Mouse (Mus musculus) bone marrow macrophage, adult 2 months (primary cell): ENCODE data around the gene Uaca. TPM values are rescaled to one million over a fixed set of nuclear protein-coding genes. Genes with fewer than 3 reads are reported as not detected.

ENCODE experiments used
- H3K27ac ChIP-seq: 2 replicates; pipeline ENCODE4 v1.5.1; 2012; ENCODE audit warnings: low read depth, low read length; ENCODE audit not compliant: insufficient read depth
- H3K4me1 ChIP-seq: 2 replicates; pipeline ENCODE4 v1.6.1; 2012; ENCODE audit warnings: low read length; ENCODE audit not compliant: control insufficient read depth, insufficient read depth
- H3K4me3 ChIP-seq: 2 replicates; pipeline ENCODE4 v1.5.1; 2012; ENCODE audit warnings: mild to moderate bottlenecking, low read length, moderate library complexity; ENCODE audit not compliant: insufficient read depth
- CTCF ChIP-seq: IDR thresholded peaks from 2 replicates; pipeline ENCODE4 v1.5.1; 2012; ENCODE audit warnings: low read depth, mild to moderate bottlenecking, low read length, moderate library complexity
- POLR2A ChIP-seq: IDR thresholded peaks from 2 replicates; pipeline ENCODE4 v1.6.1; 2012; ENCODE audit warnings: mild to moderate bottlenecking, low read depth, low read length, borderline replicate concordance
- polyA plus RNA-seq: library from polyadenylated mRNA; stranded (reverse); fragments of >200 nt; gene quantifications from 2 replicates; pipeline ENCODE4 v1.2.4, GENCODE M21; 2012; ENCODE audit not compliant: missing spikeins, insufficient read depth, insufficient read length

Uaca gene
- polyA plus RNA-seq, 1 experiment, result 6.0 TPM

DNA sequence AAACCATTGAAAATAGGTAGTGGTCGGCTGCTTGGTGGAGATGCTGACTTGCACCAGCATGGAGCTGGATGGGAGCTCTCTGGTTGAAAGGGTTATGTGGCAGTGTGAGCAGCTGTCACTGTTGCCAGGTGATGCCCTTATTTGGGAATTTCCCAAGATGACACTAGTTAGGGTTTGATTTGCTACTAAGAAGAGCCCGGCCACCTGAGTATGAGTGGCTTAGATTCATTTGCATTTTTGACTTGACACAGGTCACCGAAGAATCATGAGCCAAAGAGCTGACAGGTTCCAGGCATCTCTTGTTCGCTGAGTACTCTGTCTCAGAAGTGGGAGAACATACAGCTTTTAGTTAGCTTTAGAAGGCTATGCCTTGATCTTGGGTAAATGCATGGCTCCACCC is 9.3 kb upstream of the Uaca start:
- peaks cover 5% of the 10 kb centered on the region; the same call in 1 of the 2 replicates for H3K4me1 ChIP-seq
- H3K4me3 ChIP-seq, result no peak overlapping the region
- H3K27ac ChIP-seq, result no peak overlapping the region
- TF ChIP-seq POLR2A (no peak), CTCF (no peak)

- TF ChIP-seq POLR2A (no peak), CTCF (no peak)
- H3K4me1 ChIP-seq, result 0 out of 2 replicates have a peak, but pooled peaks cover 2% of the 10 kb centered on the region
- no peak overlapping the region for H3K4me3 ChIP-seq
- H3K27ac ChIP-seq, result no peak overlapping the region
Measured at GRCm38 (mm10) chr9:60787517-60788110, 6.7 kb upstream of the Uaca start.

GRCm38 (mm10) chr9:60790282-60790681 is 4.1 kb upstream of the Uaca start:
- Histone ChIP-seq H3K4me1 (peaks cover 4% of the 10 kb centered on the region; the same call in 1 of the 2 replicates), H3K27ac (no peak overlapping the region), H3K4me3 (no peak overlapping the region)
- TF ChIP-seq POLR2A (no peak), CTCF (no peak)

DNA sequence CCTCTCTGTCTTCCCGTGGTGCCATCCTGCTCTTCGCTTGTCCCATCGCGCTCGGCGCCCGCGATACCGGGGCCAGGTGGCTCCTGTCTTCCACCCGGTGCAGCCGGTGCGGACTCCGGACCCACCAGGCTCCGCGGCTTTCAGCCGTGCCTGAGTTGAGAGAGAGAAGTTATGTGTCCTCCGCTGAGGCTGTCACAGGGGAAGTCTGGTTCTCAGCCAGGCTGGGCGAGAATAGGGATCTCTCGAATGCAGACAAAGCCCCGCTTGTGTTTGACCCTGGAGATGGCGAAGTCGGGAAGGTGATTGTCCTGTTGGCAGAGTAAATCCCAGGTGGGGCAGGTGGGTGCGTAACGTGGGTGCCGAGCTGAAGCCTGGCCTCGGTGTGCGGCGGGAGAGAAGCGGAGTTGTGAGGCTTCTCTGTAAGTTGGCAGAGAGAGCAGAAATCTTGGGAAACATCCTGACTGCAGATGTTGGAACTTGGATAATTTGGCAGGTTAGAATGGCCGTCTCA is 554 bp downstream of the Uaca start:
- H3K4me3 ChIP-seq, result peak overlapping the region; percentile 88
- H3K4me1 ChIP-seq, result peaks cover 9% of the 10 kb centered on the region
- no peak overlapping the region for H3K27ac ChIP-seq
- TF ChIP-seq CTCF, result no peak
- no peak for TF ChIP-seq POLR2A

DNA sequence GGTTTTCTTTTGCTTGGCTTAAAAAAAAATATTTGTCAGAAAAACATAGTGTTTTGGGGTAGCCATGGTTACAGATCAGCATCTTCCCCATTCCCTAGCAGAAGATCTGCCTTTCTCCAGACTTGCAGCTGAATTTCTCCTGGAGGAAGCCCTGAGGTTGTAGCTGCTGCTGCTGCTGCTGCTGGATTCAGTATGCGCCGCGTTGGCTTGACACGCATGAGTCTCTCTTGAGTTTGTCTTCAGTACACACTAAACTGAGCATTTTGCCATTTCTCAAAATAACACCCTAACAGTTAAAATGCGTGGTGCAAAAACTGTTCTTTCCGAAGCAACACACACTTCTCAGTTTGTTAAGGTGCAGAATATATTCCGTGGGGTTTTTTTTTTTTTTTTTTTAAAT is 1.7 kb downstream of the Uaca start:
- Histone ChIP-seq H3K27ac (no peak overlapping the region), H3K4me3 (no peak overlapping the region), H3K4me1 (peaks cover 9% of the 10 kb centered on the region)
- TF ChIP-seq POLR2A (no peak), CTCF (no peak)

DNA sequence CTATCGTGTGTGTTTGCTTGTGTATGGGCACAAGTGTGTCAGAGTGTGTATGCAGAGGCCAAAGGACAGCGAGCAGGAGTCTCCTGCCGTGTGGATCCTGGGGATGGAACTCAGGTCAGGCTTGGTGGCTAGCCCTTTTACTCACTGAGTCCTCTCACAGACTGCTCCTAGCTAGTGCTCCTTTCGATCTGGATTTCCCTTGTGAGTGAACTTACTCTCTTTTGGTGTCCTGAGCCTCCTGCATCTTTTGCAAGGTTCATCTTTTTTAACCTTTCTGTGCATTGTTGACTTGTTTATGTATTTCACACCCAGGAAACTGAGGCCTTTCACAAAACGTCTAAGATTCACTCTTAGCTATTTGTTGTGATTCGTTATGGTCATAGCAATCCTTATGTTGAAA is 2.8 kb downstream of the Uaca start:
- Histone ChIP-seq H3K4me3 (no peak overlapping the region), H3K27ac (no peak overlapping the region), H3K4me1 (peaks cover 9% of the 10 kb centered on the region)
- TF ChIP-seq CTCF (no peak), POLR2A (no peak)

- TF ChIP-seq POLR2A (no peak), CTCF (no peak)
Measured at GRCm38 (mm10) chr9:60799061-60799460, 4.7 kb downstream of the Uaca start.

DNA sequence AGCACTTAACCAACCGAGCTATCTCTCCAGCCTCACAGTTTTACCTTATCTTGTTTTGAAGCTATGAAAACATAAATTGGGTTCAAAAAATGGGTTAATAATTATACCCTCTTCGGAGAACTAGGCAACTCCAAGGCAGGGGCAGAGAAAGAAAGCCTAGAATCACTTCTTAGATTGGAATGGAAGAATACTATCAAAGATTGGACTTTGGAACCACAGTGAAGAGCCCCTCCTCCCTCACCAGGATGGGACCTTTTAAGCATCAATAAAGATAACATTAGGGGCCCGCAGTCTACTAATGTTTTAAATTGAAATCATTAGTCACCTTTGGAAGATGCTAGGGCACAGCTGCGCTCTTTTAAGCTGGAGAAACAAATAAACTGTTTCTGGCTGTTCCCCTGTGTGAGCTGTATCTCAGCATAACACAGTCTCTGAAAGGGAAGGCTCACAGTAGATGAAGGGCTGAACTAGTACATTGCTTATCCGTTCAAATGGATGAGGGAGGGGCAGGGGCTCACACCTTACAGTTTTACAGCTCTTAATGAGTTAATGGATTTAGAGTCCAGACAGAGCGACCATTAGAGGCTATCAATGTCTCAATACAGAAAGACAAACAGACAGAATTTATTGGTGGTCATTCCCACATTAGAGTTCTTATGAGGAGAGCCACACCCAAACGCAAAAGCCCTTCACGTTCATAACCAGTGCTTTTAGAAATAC is 6.5 kb downstream of the Uaca start:
- no peak overlapping the region for H3K27ac ChIP-seq
- H3K4me3 ChIP-seq, result no peak overlapping the region
- no peak for TF ChIP-seq CTCF
- no peak for TF ChIP-seq POLR2A

More at GRCm38 (mm10) chr9:60799061-60799460, 4.7 kb downstream of the Uaca start:
- Histone ChIP-seq H3K4me1 (peaks cover 6% of the 10 kb centered on the region), H3K27ac (no peak overlapping the region), H3K4me3 (no peak overlapping the region)

GRCm38 (mm10) chr9:60801746-60802145 is 7.4 kb downstream of the Uaca start:
- H3K27ac ChIP-seq, result no peak overlapping the region
- H3K4me1 ChIP-seq, result no peaks in the 10 kb centered on the region
- H3K4me3 ChIP-seq, result no peak overlapping the region
- TF ChIP-seq CTCF (no peak), POLR2A (no peak)

More for the DNA sequence above, 6.5 kb downstream of the Uaca start:
- peaks cover 3% of the 10 kb centered on the region for H3K4me1 ChIP-seq

DNA sequence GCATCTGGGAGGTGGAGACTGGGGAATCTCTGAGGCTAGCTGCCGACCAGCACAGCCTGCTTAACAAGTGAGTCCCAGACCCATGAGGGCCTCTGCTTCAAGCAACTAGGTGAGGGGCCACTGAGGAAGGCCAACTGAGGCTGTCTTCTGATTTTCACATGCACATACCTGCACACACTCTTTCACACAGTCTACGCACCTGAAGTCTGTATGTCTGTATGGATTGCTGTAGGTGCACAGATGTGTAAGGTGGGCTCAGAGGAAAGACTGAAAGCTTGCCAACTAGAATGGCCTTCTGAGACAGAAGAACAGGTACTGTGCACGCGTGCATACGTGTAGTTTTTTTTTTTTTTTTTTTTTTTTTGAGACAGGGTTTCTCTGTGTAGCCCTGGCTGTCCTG is 8.0 kb downstream of the Uaca start:
- TF ChIP-seq CTCF (no peak), POLR2A (no peak)
- H3K27ac ChIP-seq, result no peak overlapping the region
- no peak overlapping the region for H3K4me3 ChIP-seq
- no peaks in the 10 kb centered on the region for H3K4me1 ChIP-seq
